Mouse (Mus musculus) testis, adult 2 months (tissue): ENCODE results near the gene Col23a1.

Experiments
- CTCF ChIP-seq: fragments of 200-500 bp; IDR thresholded peaks from 2 replicates; pipeline ENCODE4 v1.5.1; 2012; ENCODE audit warnings: low read depth, mild to moderate bottlenecking, inconsistent platforms, low read length, moderate library complexity; ENCODE audit not compliant: control insufficient read depth, insufficient read depth, insufficient replicate concordance
- POLR2A ChIP-seq: fragments of 200-500 bp; IDR thresholded peaks from 2 replicates; pipeline ENCODE4 v1.6.1; 2012; ENCODE audit warnings: low read depth, mild to moderate bottlenecking, inconsistent platforms, low read length, moderate library complexity; ENCODE audit not compliant: control insufficient read depth

GRCm38 (mm10) chr11:51619409-51620060, 329.8 kb downstream of the Col23a1 start, which contains the start of gene Nhp2:
- TF ChIP-seq CTCF: no peak
- TF ChIP-seq POLR2A: peak; percentile 49; the same call in 1 of the 2 replicates
